Mouse (Mus musculus): ENCODE data around the gene Acy3. TPM values are rescaled to one million over a fixed set of nuclear protein-coding genes. Genes with fewer than 3 reads are reported as not detected.

Acy3 gene
- 12.0 and 14.9 TPM in 2 replicates for polyA plus RNA-seq (2012; rRNA removed)

DNA sequence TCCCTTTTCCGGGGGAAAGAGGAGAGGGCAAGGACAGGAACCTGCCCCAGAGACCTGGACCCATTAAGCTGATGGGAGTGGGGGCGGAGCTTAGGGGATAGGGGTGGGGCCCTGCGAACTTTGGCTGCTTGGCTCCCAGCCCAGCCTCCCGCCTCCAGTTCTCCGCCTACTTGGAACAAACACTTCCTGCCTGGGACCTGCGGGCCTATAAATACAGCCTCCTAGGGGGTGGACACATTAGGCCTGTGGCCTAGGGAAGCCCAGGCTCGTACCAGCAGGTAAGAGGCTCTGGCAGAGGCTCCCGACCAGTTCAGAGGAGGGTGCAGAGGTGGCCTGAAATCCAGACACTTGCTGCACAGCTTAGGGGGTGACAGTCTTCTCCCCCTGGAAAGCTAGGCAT lies at the start of gene Acy3:
Gene Acy3, plus strand, starts transcription at position 237 of the 400 bp plus-strand sequence.
- H3K4me3 ChIP-seq (ENCODE audit: control insufficient read depth, insufficient read depth, low read length), result no peak within 1 kb of the TSS
- H3K36me3 ChIP-seq (ENCODE audit: control insufficient read depth, insufficient read depth, low read length), result no peaks in the 10 kb centered on the region
- TF ChIP-seq POLR2A (IDR thresholded peaks at IDR 0.05; ENCODE audit: control insufficient read depth, extremely low read depth, insufficient read depth, low read length, poor library complexity) (no peak), CTCF (IDR thresholded peaks at IDR 0.05; ENCODE audit: borderline replicate concordance, control insufficient read depth, extremely low read depth, insufficient read depth, low read length, poor library complexity) (no peak)
- H3K27ac ChIP-seq (ENCODE audit: control insufficient read depth, insufficient read depth, low read length), result no peak within 1 kb of the TSS
- WGBS, result 53% methylated on average over 8 of the region's 8 CpGs
- DNase-seq, result no peak
- H3K4me1 ChIP-seq (replicated peaks; ENCODE audit: control insufficient read depth, insufficient read depth, low read length), result peaks cover 16% of the 10 kb centered on the region
- no peaks in the 10 kb centered on the region for H3K27me3 ChIP-seq (ENCODE audit: control insufficient read depth, insufficient read depth, low read length)

DNA sequence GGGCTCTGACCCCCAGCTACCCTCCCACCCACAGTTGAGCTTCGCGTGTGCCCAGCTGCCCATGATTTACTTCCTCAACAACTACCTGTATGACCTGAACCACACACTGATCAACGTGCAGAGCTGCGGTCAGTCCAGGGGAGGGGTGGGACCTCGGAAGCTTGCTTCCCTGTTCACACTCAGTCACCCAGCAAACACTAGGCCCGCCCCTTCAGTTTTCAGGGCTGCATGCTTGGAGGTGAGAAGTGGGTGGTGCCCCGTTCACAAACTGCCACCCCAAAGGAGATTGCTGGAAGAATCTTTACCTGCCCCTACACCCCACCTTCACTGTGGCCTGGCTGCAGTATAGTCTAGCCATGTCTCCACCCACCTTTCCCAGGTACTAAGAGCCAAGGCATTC lies 44.1 kb upstream of the Acy3 start:
- TF ChIP-seq POLR2A (IDR thresholded peaks at IDR 0.05; ENCODE audit: control insufficient read depth, extremely low read depth, insufficient read depth, low read length, poor library complexity), result no peak
- no peak for TF ChIP-seq CTCF (IDR thresholded peaks at IDR 0.05; ENCODE audit: borderline replicate concordance, control insufficient read depth, extremely low read depth, insufficient read depth, low read length, poor library complexity)
- Histone ChIP-seq H3K36me3 (ENCODE audit: control insufficient read depth, insufficient read depth, low read length) (no peaks in the 10 kb centered on the region), H3K27me3 (ENCODE audit: control insufficient read depth, insufficient read depth, low read length) (no peaks in the 10 kb centered on the region), H3K4me1 (replicated peaks; ENCODE audit: control insufficient read depth, insufficient read depth, low read length) (peaks cover 15% of the 10 kb centered on the region), H3K27ac (ENCODE audit: control insufficient read depth, insufficient read depth, low read length) (no peak overlapping the region), H3K4me3 (ENCODE audit: control insufficient read depth, insufficient read depth, low read length) (no peak overlapping the region)
- DNase-seq, result no peak
- 90% methylated on average over 7 of the region's 7 CpGs for WGBS

GRCm38 (mm10) chr19:3942986-3943735 lies 43.2 kb upstream of the Acy3 start:
- Histone ChIP-seq H3K4me1 (replicated peaks; ENCODE audit: control insufficient read depth, insufficient read depth, low read length) (peaks cover 15% of the 10 kb centered on the region), H3K36me3 (ENCODE audit: control insufficient read depth, insufficient read depth, low read length) (no peaks in the 10 kb centered on the region), H3K27me3 (ENCODE audit: control insufficient read depth, insufficient read depth, low read length) (no peaks in the 10 kb centered on the region), H3K27ac (ENCODE audit: control insufficient read depth, insufficient read depth, low read length) (no peak overlapping the region), H3K4me3 (ENCODE audit: control insufficient read depth, insufficient read depth, low read length) (peak overlapping the region; percentile 41)
- 19% methylated on average over 27 of the region's 27 CpGs for WGBS
- peak; percentile 61 for DNase-seq
- TF ChIP-seq POLR2A (IDR thresholded peaks at IDR 0.05; ENCODE audit: control insufficient read depth, extremely low read depth, insufficient read depth, low read length, poor library complexity), result no peak
- no peak for TF ChIP-seq CTCF (IDR thresholded peaks at IDR 0.05; ENCODE audit: borderline replicate concordance, control insufficient read depth, extremely low read depth, insufficient read depth, low read length, poor library complexity)

- TF ChIP-seq CTCF (IDR thresholded peaks at IDR 0.05; ENCODE audit: borderline replicate concordance, control insufficient read depth, extremely low read depth, insufficient read depth, low read length, poor library complexity), result no peak
- no peak for TF ChIP-seq POLR2A (IDR thresholded peaks at IDR 0.05; ENCODE audit: control insufficient read depth, extremely low read depth, insufficient read depth, low read length, poor library complexity)
- peak; percentile 76 for DNase-seq
- H3K4me3 ChIP-seq (ENCODE audit: control insufficient read depth, insufficient read depth, low read length), result no peak overlapping the region
- H3K27ac ChIP-seq (ENCODE audit: control insufficient read depth, insufficient read depth, low read length), result no peak overlapping the region
- WGBS, result 33% methylated on average over 10 of the region's 10 CpGs
- H3K36me3 ChIP-seq (ENCODE audit: control insufficient read depth, insufficient read depth, low read length), result no peaks in the 10 kb centered on the region
- H3K4me1 ChIP-seq (replicated peaks; ENCODE audit: control insufficient read depth, insufficient read depth, low read length), result peaks cover 15% of the 10 kb centered on the region
- H3K27me3 ChIP-seq (ENCODE audit: control insufficient read depth, insufficient read depth, low read length), result no peaks in the 10 kb centered on the region
Observed at GRCm38 (mm10) chr19:3945872-3946564, 40.4 kb upstream of the Acy3 start.

DNA sequence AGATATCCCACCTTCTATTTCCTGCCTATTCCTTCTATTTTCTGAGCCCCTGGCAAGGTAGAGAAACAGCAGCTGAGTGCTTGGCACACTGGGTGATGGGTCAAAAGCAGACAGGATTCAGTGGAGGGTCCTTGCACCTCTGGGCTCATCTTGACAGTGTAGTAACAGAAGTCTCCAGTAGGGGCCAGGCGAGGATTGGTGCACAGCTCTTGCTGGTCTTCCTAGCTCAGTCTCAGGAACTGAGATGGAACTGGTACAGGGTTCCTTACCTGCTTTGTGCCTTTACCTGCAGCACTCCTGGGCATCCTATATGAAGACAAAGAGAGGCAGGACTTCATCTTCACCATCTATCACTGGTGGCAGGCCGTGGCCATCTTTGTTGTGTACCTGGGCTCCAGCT lies 39.7 kb upstream of the Acy3 start:
- Histone ChIP-seq H3K27ac (ENCODE audit: control insufficient read depth, insufficient read depth, low read length) (no peak overlapping the region), H3K4me1 (replicated peaks; ENCODE audit: control insufficient read depth, insufficient read depth, low read length) (peaks cover 15% of the 10 kb centered on the region), H3K27me3 (ENCODE audit: control insufficient read depth, insufficient read depth, low read length) (no peaks in the 10 kb centered on the region), H3K36me3 (ENCODE audit: control insufficient read depth, insufficient read depth, low read length) (no peaks in the 10 kb centered on the region), H3K4me3 (ENCODE audit: control insufficient read depth, insufficient read depth, low read length) (no peak overlapping the region)
- DNase-seq, result peak; percentile 76
- WGBS, result 59% methylated on average over 2 of the region's 2 CpGs
- no peak for TF ChIP-seq POLR2A (IDR thresholded peaks at IDR 0.05; ENCODE audit: control insufficient read depth, extremely low read depth, insufficient read depth, low read length, poor library complexity)
- TF ChIP-seq CTCF (IDR thresholded peaks at IDR 0.05; ENCODE audit: borderline replicate concordance, control insufficient read depth, extremely low read depth, insufficient read depth, low read length, poor library complexity), result peak; percentile 67; the same call in 1 of the 2 replicates

GRCm38 (mm10) chr19:3947813-3948212 lies 38.6 kb upstream of the Acy3 start:
- H3K4me1 ChIP-seq (replicated peaks; ENCODE audit: control insufficient read depth, insufficient read depth, low read length), result peaks cover 15% of the 10 kb centered on the region
- H3K36me3 ChIP-seq (ENCODE audit: control insufficient read depth, insufficient read depth, low read length), result no peaks in the 10 kb centered on the region
- 93% methylated on average over 3 of the region's 3 CpGs for WGBS
- H3K4me3 ChIP-seq (ENCODE audit: control insufficient read depth, insufficient read depth, low read length), result no peak overlapping the region
- no peaks in the 10 kb centered on the region for H3K27me3 ChIP-seq (ENCODE audit: control insufficient read depth, insufficient read depth, low read length)
- no peak for DNase-seq
- TF ChIP-seq POLR2A (IDR thresholded peaks at IDR 0.05; ENCODE audit: control insufficient read depth, extremely low read depth, insufficient read depth, low read length, poor library complexity) (no peak), CTCF (IDR thresholded peaks at IDR 0.05; ENCODE audit: borderline replicate concordance, control insufficient read depth, extremely low read depth, insufficient read depth, low read length, poor library complexity) (no peak)
- H3K27ac ChIP-seq (ENCODE audit: control insufficient read depth, insufficient read depth, low read length), result no peak overlapping the region

Measured in thymus, adult 2 months (tissue).